Mouse (Mus musculus): ENCODE results near the gene Samd5. TPM values are rescaled to one million over a fixed set of nuclear protein-coding genes. Genes with fewer than 3 reads are reported as not detected.

Gene Samd5
- polyA plus RNA-seq, 1 experiment from 2014 or later, result 4.9 TPM

Other genes starting within 250 kb of the Samd5 start
- gene Stxbp5, start 225.9 kb upstream of the Samd5 start, polyA plus RNA-seq (2015; fragmentation: Nextera tagmentation; extraction: Ambion mirVana), result 9.8 and 10.4 TPM in 2 replicates

All from neural tube, embryonic 15.5 days (tissue).